Mouse (Mus musculus) neural tube, postnatal 0 days (tissue): Measurements from ENCODE around the gene Cmpk2. TPM values are rescaled to one million over a fixed set of nuclear protein-coding genes. Genes with fewer than 3 reads are reported as not detected.

ENCODE experiments used
- polyA plus RNA-seq: library from polyadenylated mRNA; unstranded; fragments of >200 nt; fragmentation: Nextera tagmentation; extraction: Ambion mirVana; gene quantifications from 2 replicates; pipeline ENCODE4 v1.2.1, GENCODE M21; 2015

Cmpk2 gene
- 27.8 and 29.6 TPM in 2 replicates for polyA plus RNA-seq

DNA sequence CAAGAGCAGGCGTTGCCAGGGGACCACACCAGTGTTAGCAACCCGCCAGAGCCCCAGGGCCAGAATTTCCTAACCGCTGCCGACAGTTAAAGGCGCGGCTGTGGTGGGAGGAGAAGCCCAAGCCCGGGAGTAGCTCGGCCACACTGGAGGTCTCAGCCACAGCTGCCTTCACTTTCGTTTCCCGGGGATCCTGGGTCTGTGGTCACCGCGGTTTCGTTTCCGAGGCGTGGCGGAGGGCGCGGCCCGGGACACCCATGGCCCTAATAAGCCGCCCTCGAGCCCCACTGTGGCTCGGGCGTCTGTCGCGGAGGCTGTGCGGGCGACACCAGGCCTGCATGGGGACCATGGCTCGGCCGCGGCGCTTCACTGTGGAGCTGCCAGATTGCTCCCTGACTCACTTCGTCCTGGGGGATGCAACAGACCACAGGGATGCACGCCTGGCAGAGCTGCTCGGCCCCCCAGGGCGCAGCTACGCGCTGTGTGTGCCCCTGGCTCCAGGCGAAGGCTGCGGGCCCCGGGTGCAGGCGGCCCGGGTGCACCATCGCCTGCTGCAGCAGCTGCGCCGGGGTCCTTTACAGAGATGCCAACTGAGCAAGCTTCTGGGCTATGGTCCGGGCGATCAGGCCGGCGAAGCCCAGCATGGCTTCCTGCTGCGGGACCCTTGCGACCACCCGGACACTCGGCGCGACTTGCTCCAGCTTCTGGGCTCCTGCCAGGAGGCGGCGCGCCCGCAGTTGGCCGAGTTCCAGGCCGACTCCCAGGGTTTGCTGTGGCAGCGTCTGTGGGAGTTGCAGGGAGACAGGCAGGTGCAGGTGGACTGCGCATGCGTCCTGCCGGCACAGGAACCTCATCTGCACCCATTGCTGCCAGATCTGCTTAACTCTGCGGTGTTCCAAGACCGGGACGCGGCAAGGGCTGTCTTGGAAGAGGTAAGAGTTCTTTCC lies at the start of gene Cmpk2:
TSS of gene Cmpk2 (plus strand) at position 107 of the 944 bp plus-strand sequence.

DNA sequence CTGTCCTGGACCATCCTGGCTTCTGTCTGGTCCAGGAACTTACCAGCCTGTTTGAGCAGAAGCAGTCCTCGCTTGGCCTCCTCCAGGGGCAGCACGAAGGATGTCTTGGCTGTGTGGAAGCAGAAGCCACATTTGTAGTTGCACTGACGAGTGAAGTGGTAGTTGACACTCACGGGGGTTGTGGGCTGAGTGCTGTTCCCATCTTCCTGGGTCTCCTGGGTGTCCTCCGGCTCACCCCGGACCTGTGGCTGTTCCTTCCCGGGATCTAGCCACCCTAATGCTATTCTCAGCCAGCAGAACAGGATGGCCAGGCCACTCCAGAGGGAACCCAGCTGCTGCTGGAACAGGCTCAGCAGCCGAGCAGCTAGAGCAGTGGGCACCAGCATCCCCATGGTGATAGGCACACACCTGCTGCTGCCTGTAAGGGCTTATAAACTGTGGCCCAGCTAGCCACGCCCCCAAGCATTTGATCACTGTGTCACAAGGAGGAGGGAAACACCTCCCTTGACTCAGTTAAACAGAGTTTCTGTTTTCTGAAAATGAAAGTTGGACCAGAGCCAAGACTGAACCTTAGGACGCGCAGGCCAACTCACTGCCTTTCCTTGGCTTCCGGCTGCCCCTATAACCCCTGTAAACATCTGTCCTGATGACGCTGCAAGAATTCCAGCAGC lies 12.8 kb upstream of the Cmpk2 start, which contains the start of gene Rsad2:
TSS of gene Rsad2 (minus strand) at position 425 of the 671 bp plus-strand sequence.

Other genes with a start within 250 kb of the Cmpk2 start
- 22.6 and 27.4 TPM in 2 replicates for gene Rnf144a, start 54.0 kb upstream of the Cmpk2 start, polyA plus RNA-seq
- gene Rsad2, start 12.8 kb upstream of the Cmpk2 start, polyA plus RNA-seq: 0.89 and 1.0 TPM in 2 replicates